Mouse (Mus musculus) gastrocnemius, postnatal 25 days (tissue): Measurements from ENCODE around the gene Vil1. TPM values are rescaled to one million over a fixed set of nuclear protein-coding genes. Genes with fewer than 3 reads are reported as not detected.
A peak's percentile ranks its signal among the peaks of the same experiment; 100 is the strongest.

Experiments
- DNase-seq: peaks from one replicate; pipeline ENCODE4 v3.0.0; 2022
- long read RNA-seq, 2 experiments: library from polyadenylated mRNA; stranded (forward); transcript quantifications; one replicate each; pipeline ENCODE4 v2.0.0; 2021
- total RNA-seq, 2 experiments: library from RNA; stranded (reverse); gene quantifications; 1 replicate in 1 of 2; 2 replicates in 1 of 2; pipeline ENCODE4 v1.2.3; 2021

Gene Vil1
- total RNA-seq: under 1 TPM in 1 of 2 experiments, not detected in 1; 0.13 TPM
- long read RNA-seq, experiment 1: 0 reads
- long read RNA-seq, experiment 2: 0 reads

- DNase-seq: no peak
Measured at GRCm38 (mm10) chr1:74408589-74409504, at the start of gene Vil1. Gene Vil1, plus strand, starts transcription at chr1:74409376.

- no peak for DNase-seq
Measured at GRCm38 (mm10) chr1:74359952-74360517, 49.1 kb upstream of the Vil1 start.

- peak; percentile 59 for DNase-seq
Measured at GRCm38 (mm10) chr1:74361812-74362211, 47.4 kb upstream of the Vil1 start, which contains the start of gene Catip. Gene Catip, plus strand, starts transcription at chr1:74362108.

GRCm38 (mm10) chr1:74362325-74363229 is 46.6 kb upstream of the Vil1 start:
- DNase-seq: no peak

- DNase-seq: no peak
Measured at GRCm38 (mm10) chr1:74363437-74363836, 45.7 kb upstream of the Vil1 start.

GRCm38 (mm10) chr1:74364270-74364669 is 44.9 kb upstream of the Vil1 start:
- no peak for DNase-seq

GRCm38 (mm10) chr1:74367886-74368645 is 41.1 kb upstream of the Vil1 start:
- DNase-seq: peak; percentile 67

GRCm38 (mm10) chr1:74370040-74370439 is 39.1 kb upstream of the Vil1 start:
- DNase-seq: no peak

GRCm38 (mm10) chr1:74373372-74373771 is 35.8 kb upstream of the Vil1 start:
- DNase-seq: no peak

- DNase-seq: no peak
Measured at GRCm38 (mm10) chr1:74374980-74375379, 34.2 kb upstream of the Vil1 start, which contains the start of gene Slc11a1. Gene Slc11a1, plus strand, starts transcription at chr1:74375195.

- DNase-seq: no peak
Measured at GRCm38 (mm10) chr1:74375561-74375960, 33.6 kb upstream of the Vil1 start.

- DNase-seq: peak; percentile 68
Measured at GRCm38 (mm10) chr1:74376396-74376795, 32.8 kb upstream of the Vil1 start.

GRCm38 (mm10) chr1:74379058-74379504 is 30.1 kb upstream of the Vil1 start:
- no peak for DNase-seq

- no peak for DNase-seq
Measured at GRCm38 (mm10) chr1:74380484-74380883, 28.7 kb upstream of the Vil1 start.

- no peak for DNase-seq
Measured at GRCm38 (mm10) chr1:74381588-74382021, 27.6 kb upstream of the Vil1 start.

GRCm38 (mm10) chr1:74383385-74383784 is 25.8 kb upstream of the Vil1 start:
- DNase-seq: no peak

- DNase-seq: no peak
Measured at GRCm38 (mm10) chr1:74384525-74384924, 24.7 kb upstream of the Vil1 start.

GRCm38 (mm10) chr1:74385064-74385463 is 24.1 kb upstream of the Vil1 start:
- no peak for DNase-seq

GRCm38 (mm10) chr1:74385531-74385930 is 23.6 kb upstream of the Vil1 start:
- DNase-seq: no peak

GRCm38 (mm10) chr1:74386363-74386713 is 22.8 kb upstream of the Vil1 start:
- no peak for DNase-seq

GRCm38 (mm10) chr1:74386714-74387385 is 22.3 kb upstream of the Vil1 start:
- peak; percentile 96 for DNase-seq
